Mouse (Mus musculus) granulocyte monocyte progenitor cell, adult 5-6 weeks (primary cell): ENCODE data around the gene Camk2g. TPM values are rescaled to one million over a fixed set of nuclear protein-coding genes. Genes with fewer than 3 reads are reported as not detected.
A peak's percentile ranks its signal among the peaks of the same experiment; 100 is the strongest.
"Not testable (repeated sequence)": the region's sequence is repeated elsewhere in the genome, so short reads cannot be mapped to it uniquely, and the experiment has no call there.

Experiments used
- ATAC-seq: replicated peaks from 2 replicates; pipeline ENCODE4 v1.8.0; 2016; ENCODE audit warnings: mild to moderate bottlenecking, moderate TSS enrichment, inconsistent platforms; ENCODE audit not compliant: poor library complexity, severe bottlenecking
- total RNA-seq, 2 experiments: library from RNA; stranded (forward) in 1 of 2; stranded (reverse) in 1 of 2; fragments of 200-712, 200-1000 nt in 1 of 2; fragments of >200 nt in 1 of 2; fragmentation: Nextera tagmentation in 1 of 2; gene quantifications; 2 replicates each; pipeline ENCODE4 v1.2.3; 2014 to 2017

The Camk2g gene
- total RNA-seq, 2 experiments from 2014 or later, result 35.2 to 65.9 TPM

DNA sequence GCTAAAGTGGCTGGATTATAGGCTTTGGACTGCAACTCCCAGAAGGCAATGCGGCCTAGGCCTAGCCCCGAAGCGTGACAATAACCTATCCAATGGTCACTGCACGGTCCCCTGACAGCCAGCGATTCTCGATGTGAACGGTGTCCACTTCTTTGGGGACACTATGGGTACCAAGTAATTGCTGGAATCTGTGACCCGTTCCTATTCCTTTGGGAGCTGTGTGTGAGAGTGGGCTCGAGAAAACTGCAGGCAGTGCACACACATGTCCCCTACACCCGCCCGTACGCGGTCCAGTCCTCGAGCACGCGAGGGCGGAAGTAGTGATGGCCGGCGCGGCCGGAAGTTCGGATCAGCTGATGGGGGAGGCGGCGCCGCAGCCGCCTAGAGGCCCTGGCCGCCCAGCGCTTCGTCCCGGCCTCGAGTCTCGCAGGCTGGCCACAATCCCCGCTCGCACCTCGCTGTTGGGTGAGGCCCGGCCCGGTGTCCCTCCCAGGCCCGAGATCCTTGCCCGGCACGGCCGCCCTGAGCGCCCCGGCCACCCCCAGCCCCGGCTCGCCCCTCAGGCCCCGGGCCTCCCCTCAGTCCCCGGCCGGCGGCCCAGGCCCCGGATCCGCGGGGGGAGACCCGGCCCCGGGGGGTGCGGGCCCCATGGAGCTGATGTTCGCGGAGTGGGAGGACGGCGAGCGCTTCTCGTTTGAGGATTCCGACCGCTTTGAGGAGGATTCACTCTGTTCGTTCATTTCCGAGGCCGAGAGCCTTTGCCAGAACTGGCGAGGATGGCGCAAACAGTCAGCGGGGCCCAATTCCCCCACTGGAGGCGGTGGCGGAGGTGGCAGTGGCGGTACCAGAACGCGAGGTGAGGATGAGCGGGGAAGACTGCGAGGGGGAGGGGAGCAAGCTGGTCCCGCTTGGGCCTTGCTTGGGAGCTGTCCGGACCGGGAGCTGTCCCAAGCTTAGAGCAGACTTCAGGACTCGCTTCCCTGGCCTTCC lies 86.4 kb downstream of the Camk2g start, which contains the start of gene Zswim8:
TSS of gene Zswim8 (plus strand) at position 352 of the 990 bp plus-strand sequence.
- ATAC-seq, result peak; percentile 73

DNA sequence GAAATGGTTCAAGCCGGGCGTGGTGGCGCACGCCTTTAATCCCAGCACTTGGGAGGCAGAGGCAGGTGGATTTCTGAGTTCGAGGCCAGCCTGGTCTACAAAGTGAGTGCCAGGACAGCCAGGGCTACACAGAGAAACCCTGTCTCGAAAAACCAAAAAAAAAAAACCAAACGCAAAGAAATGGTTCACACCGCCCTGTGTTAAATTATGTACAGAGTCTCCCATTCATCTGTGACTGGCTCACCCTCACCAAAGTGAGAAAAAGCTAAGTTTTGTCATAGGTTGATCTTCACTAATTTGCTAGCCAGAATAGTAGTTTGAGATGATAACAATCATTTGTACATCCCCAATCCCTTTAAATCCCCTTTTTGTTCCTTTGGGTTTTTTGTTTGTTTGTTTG lies 90.4 kb downstream of the Camk2g start:
- ATAC-seq, result not testable (repeated sequence)

DNA sequence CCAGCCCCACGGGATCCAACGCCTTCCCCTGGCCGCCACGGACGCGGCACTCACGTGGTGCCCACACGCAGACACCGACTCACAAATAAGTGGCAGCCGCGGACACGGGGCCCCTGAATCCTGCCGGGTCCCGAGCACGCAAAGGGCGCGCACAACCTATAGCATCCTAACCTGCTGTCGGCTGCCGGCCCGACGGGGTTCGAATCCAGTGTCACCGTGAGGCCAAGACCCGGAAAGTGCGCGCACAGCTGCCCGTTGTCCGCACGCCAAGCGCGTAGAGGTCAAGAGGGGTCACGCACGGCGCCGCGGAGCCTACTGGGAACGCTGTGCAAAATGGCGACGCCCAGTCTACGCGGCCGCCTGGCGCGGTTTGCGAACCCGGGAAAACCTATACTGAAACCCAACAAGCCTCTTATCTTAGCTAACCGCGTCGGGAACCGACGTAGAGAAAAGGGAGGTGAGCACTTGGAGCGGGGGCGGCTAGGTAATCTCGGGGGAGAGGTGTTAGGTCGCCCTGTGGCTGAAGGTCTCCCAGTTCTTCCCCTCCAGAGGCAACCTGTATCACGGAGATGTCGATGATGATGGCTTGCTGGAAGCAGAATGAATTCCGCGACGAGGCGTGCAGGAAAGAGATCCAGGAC lies 91.0 kb downstream of the Camk2g start, which contains the start of gene Chchd1:
TSS of gene Chchd1 (plus strand) at position 266 of the 641 bp plus-strand sequence.
- peak; percentile 85 for ATAC-seq

DNA sequence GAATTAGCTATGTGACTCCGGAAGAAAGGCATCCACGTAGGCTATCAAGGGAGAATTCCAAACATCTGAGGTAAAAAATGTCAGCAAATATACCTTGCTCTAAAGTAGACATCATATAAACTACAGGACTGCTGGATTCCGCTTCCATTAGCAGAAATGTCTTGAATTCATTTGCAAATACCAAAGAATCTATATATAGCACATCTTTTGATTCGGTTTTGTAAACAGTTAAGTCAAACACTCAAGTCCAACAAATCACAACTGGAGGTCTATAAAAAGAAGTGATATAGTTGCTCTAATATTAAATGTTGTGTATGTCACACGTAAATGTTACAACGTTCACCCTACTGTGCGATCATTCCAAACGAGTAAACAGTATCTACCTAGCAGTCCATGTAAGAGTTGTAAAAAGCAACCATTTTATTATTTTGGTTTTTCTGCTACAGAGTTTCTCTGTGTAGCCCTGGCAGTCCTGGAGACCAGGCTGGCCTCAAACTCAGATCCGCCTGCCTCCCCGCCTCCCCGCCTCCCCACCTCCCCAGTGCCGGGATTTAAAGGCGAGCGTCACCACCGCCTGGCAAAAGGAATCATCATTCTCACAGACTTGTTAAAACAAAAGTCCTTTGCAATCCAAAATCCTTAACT lies 91.7 kb downstream of the Camk2g start:
- no peak for ATAC-seq

DNA sequence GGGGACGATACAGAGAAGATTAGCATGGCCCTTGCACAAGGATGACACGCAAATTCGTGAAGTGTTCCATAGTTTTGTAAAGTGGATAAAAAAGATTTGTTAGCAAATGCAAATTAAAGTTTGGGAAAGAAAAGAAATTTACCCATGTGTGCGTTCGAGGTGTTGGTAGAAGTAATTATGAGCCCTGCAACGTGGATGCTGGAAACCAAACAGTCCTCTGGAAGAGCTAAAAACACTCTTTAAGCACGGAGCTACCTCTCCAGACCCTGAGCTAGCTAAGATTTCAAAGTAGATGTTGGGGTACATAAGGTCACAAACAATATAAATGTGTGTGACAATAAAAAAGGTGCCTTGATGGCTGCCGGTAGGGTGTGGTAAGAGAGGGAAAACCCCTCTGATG lies 92.3 kb downstream of the Camk2g start:
- ATAC-seq, result no peak

DNA sequence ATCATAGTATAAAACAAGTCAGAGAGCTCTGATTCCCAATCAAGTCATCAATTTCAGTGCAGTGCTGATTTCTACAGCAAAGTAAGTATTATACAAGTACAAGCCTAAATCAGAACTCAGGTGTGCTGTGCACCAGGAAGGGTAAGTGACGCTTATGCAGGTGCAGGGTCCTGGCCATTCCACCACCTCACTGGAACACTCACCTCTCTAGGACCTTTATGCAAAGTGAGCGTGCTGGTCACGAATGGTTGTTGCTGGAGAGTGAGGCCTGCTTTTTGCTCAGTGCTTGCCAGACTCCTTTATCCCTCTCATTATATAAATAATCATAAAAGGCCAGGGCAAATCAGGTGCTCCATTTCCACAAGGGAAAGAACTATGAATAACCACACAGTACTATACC lies 93.5 kb downstream of the Camk2g start:
- no peak for ATAC-seq

DNA sequence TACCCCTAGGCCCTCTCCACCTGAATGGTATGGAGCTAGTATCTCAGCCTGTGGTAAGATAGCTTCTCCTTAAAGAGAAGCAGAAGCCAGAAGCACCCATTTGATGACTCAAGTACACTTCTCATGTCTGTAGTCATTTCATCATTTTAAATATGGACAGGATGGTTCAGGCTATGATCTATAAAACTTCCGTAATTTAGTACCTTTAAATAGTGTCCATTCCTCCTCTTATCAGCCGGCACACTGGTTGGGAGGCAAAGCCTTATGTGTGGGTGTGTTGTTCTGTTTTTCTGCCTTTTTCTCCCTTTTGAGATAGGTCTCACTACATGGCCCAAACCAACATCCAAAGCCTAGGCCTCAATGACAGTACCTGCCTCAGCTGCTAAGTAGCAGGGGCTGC lies 95.4 kb downstream of the Camk2g start:
- no peak for ATAC-seq

DNA sequence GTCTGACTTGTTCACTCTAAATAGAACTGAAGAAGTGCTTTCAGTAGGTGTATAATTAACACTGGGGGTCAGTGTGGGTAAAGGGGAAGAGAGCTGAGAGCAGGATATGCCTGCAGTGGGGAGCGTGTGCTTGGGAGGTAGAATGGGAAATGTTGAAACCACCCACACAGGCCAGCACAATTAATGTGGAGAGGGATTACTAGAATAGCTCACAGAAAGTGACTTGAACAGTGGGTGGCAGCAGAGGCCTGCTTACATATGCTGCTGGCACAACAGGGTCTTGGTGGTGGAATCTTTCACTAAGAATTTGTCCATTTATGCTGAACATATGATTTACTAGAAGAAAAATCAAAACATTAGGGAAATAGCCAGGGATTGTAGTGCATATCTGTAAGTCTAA lies 96.9 kb downstream of the Camk2g start:
- ATAC-seq, result peak; percentile 70

DNA sequence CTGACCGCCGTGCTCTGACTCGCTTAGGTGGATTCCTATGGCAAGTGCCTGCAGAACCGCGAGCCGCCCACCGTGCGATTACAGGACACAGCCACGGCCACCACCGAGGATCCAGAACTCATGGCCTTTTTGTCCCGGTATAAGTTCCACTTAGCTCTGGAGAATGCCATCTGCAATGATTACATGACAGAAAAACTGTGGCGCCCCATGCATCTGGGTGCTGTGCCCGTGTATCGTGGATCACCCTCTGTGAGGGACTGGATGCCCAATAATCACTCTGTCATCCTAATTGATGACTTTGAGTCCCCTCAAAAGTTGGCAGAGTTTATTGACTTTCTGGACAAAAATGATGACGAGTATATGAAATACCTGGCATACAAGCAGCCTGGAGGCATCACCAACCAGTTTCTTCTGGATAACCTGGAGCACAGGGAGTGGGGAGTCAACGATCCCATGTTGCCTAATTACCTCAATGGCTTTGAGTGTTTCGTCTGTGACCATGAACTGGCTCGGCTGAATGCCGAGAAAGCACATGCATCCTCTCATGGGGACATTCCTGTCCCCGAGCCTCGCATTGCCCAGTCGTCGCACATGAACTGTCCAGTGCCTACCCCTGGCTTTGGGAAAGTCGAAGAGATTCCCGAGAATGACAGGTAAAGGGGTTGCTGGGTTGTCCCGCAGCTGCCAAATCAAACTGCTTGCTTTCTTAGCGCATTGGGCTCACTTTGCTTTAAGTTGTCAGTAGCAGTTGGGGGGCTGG lies 97.9 kb downstream of the Camk2g start:
- ATAC-seq, result no peak

DNA sequence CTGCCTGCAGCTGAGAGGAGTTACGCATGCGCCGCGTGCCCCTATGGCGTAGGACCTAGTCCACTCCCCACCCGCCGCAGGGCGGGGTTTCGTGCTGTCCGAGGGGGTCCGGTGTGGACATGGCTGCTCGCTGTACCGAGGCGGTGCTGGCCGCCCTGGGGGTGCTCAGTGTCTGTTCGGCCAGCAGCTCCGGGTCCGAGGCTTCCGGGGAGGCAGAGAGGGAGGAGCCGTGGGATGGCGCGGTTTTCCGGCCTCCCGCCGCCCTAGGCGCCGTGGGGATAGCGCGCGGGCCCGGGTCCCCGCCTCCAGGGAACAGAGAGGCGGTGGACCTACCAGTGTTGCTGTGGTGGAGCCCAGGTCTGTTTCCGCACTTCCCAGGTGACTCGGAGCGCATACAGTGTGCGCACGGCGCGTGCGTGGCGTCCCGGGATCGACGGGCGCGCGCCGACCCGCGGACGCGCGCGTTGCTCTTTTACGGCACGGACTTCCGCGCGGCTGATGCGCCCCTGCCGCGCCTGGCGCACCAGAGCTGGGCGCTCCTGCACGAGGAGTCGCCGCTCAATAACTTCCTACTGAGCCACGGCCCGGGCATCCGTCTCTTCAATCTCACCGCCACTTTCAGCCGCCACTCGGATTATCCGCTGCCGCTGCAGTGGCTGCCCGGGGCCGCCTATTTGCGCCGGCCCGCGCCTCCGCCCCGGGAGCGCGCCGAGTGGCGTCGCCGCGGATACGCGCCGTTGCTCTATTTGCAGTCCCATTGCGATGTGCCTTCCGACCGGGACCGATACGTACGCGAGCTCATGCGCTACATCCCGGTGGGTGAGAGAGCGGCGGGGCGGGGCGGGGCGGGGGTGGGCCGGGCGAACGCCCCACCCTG lies 98.8 kb downstream of the Camk2g start, which contains the start of gene Fut11:
TSS of gene Fut11 (plus strand) at position 85 of the 877 bp plus-strand sequence.
- ATAC-seq, result peak; percentile 58

DNA sequence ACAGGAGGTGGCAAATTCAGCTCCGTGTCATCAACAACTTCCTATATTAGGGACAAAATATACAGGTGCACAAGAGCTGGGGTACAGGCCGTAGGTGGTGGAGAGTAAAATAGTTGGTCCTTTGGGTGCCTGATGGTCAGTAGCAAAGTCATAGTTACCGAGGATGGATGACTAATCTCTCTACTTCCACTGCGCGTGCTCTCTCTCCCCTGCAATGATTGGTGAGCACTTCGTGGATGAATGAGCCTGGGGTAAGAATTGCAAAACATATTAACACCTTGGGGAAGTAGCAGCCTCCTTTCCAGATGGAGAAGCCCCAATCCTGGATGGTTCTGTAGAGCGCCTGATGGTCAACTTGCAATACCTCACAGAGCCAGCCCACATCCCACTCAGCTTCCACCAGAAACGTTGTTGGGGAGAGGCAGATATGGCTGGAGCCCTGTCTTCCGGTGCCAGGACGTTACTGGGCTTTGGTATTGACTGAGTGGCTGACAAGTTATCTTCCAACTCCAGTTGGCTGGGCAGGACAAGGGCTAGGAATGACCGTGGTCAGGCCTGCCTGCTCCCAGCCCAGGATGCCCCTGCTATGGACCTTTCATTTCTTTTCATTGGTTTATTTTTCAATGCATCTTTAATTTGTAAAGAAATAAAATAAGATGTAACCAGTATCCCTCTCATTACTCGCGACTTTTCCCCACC lies 99.6 kb downstream of the Camk2g start:
- ATAC-seq, result peak; percentile 9

DNA sequence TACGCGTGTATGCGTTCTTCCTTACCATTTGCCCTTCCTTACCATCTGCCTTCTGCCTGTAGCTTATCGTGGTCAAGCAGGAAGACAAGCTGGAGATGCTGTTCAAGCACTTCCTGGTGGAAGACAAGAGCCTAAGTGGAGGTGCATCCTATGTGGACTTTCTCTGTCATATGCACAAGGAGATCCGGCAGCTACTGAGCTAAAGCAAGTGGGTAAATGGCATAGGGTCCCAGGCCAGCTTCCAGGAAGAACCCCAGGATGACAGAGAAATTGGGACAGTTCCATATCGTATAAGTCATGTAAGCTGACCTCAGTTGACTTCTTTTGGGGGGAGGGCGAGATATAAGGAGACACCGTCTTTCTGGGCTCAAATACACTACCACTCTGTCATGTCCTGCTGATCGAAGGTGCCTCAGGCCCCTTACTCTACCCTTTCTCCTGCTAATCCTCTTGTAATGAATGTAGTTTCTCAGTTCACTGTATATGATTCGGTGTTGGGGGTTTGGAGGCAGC lies 100.2 kb downstream of the Camk2g start:
- no peak for ATAC-seq

DNA sequence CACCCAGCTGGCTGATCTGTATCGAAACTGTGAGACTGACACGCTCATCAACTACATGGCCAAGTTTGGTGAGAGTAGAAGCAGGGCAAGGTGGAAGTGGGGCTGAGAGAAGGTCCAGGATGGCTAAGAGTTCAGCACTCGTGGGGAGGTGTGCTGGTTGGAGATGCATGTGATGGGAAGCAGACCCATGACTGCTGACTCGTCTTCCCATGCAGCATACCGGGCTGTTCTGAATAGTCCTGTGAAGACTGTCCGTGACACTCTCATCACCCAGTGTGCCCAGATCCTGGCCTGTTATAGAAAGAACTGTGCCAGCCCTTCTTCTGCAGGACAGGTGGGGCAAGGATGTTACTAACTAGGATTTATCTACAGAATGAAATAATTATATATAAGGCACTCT lies 102.1 kb downstream of the Camk2g start:
- ATAC-seq, result no peak

DNA sequence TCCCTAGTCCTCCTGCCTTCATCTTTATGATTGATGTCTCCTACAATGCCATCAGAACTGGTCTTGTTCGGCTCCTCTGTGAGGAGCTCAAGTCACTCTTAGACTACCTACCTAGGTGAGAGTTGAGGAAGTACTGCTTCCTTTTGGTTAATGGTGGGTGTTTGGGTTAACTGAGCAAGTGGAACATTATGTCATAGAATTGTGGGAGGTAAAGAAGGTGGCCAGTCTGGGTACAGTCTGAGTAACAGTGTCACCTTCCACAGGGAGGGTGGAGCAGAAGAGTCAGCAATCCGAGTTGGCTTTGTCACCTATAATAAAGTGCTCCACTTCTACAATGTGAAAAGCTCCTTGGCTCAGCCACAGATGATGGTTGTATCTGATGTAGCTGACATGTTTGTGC lies 104.9 kb downstream of the Camk2g start:
- ATAC-seq, result no peak

DNA sequence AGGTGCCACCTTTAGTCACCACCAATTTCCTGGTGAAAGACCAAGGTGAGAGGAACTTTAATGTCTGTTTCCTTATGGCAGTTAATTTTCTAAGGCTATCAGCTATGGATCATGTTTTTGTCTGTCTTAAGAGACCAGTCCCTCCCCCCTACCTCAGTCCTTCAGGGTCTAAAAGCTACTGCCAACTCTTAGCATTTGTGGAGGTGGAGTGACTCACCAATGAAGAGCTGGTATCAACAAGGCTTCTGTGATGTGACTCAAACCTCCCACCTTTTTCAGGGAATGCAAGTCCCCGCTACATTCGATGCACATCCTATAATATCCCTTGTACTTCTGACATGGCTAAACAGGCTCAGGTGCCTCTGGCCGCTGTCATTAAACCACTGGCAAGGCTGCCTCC lies 107.3 kb downstream of the Camk2g start:
- no peak for ATAC-seq
